Comparison of ENCODE assay signal across 11 mouse cellular contexts in genomic region chr9:106337620-106338019, GRCm38 (mm10). TPM values are rescaled to one million over a fixed set of nuclear protein-coding genes. Genes with fewer than 3 reads are reported as not detected.
DNase-seq lines count a peak whose midpoint lies in the region; ATAC-seq and TF ChIP-seq lines count a peak whose summit lies in the region.
"Had no signal": no experiment of that assay in that cellular context is flagged by ENCODE, and none has a peak within 500 bp of the region (broad histone marks: within the 10 kb centered on the region; RNA-seq: fewer than 3 reads in every experiment).

No protein-coding gene starts in this region.

- no peak overlapping the region for H3K27ac ChIP-seq in kidney, adult 2 months (ENCODE audit: insufficient read depth, low read depth, low read length)
- peak overlapping the region; percentile 80 for H3K27ac ChIP-seq in embryonic facial prominence, embryonic 11.5 days (replicated peaks; ENCODE audit: low read depth, low read length)
- peak overlapping the region; percentile 77 for H3K27ac ChIP-seq in forebrain, postnatal 0 days (ENCODE audit: low read depth, low read length)
- H3K27ac ChIP-seq in midbrain, embryonic 11.5 days (ENCODE audit: low read depth, low read length) = peak overlapping the region; percentile 64; the same call in 1 of the 2 replicates
- H3K27ac ChIP-seq: liver, embryonic 13.5 days had no signal

- H3K4me3 ChIP-seq in kidney, adult 2 months (ENCODE audit: insufficient read depth, low read depth, low read length) = no peak overlapping the region
- no peak overlapping the region for H3K4me3 ChIP-seq in embryonic facial prominence, embryonic 11.5 days (ENCODE audit: low read depth, low read length)
- H3K4me3 ChIP-seq in forebrain, postnatal 0 days (ENCODE audit: low read depth, low read length) = no peak overlapping the region
- no peak overlapping the region for H3K4me3 ChIP-seq in midbrain, embryonic 11.5 days (ENCODE audit: low read depth, low read length)
- H3K4me3 ChIP-seq: erythroblast, embryonic 14.5 days; liver, embryonic 13.5 days had no signal

- H3K4me2 ChIP-seq in embryonic facial prominence, embryonic 11.5 days (ENCODE audit: low read depth, low read length) = no peak overlapping the region
- no peak overlapping the region for H3K4me2 ChIP-seq in forebrain, postnatal 0 days (ENCODE audit: low read depth)
- no peak overlapping the region for H3K4me2 ChIP-seq in midbrain, embryonic 11.5 days
- H3K4me2 ChIP-seq: liver, embryonic 13.5 days had no signal

- peak overlapping the region; percentile 1; the same call in 1 of the 2 replicates for H3K9ac ChIP-seq in embryonic facial prominence, embryonic 11.5 days (replicated peaks; ENCODE audit: low read length)
- no peak overlapping the region for H3K9ac ChIP-seq in forebrain, postnatal 0 days
- peak overlapping the region; percentile 1; the same call in 1 of the 2 replicates for H3K9ac ChIP-seq in midbrain, embryonic 11.5 days (ENCODE audit: low read length)
- H3K9ac ChIP-seq: liver, embryonic 13.5 days had no signal

- TF ChIP-seq POLR2A in kidney, adult 2 months (IDR thresholded peaks at IDR 0.05; ENCODE audit: low read depth, low read length) = no peak

- no peak for ATAC-seq in embryonic facial prominence, embryonic 11.5 days (replicated peaks; ENCODE audit: insufficient number of reproducible peaks, low FRiP score, low TSS enrichment, low read depth)
- peak; percentile 76 for ATAC-seq in forebrain, postnatal 0 days
- no peak for ATAC-seq in midbrain, embryonic 11.5 days (ENCODE audit: low FRiP score)
- no peak for ATAC-seq in granulocyte monocyte progenitor cell, adult 5-6 weeks (replicated peaks; ENCODE audit: poor library complexity, severe bottlenecking)

- no peaks in the 10 kb centered on the region for H3K9me3 ChIP-seq in embryonic facial prominence, embryonic 11.5 days (replicated peaks; ENCODE audit: control insufficient read depth, low read length)
- H3K9me3 ChIP-seq in forebrain, postnatal 0 days (ENCODE audit: low read length) = no peaks in the 10 kb centered on the region
- H3K9me3 ChIP-seq in midbrain, embryonic 11.5 days (ENCODE audit: control insufficient read depth, low read length) = no peaks in the 10 kb centered on the region
- H3K9me3 ChIP-seq: liver, embryonic 13.5 days had no signal

- H3K4me1 ChIP-seq in kidney, adult 2 months (ENCODE audit: control insufficient read depth, insufficient read depth, low read length) = peaks cover 5% of the 10 kb centered on the region; the same call in 1 of the 2 replicates
- peaks cover 24% of the 10 kb centered on the region for H3K4me1 ChIP-seq in embryonic facial prominence, embryonic 11.5 days (ENCODE audit: control insufficient read depth, insufficient read depth, low read length)
- peaks cover 18% of the 10 kb centered on the region; the same call in 1 of the 2 replicates for H3K4me1 ChIP-seq in forebrain, postnatal 0 days (ENCODE audit: insufficient read depth)
- peaks cover 34% of the 10 kb centered on the region for H3K4me1 ChIP-seq in midbrain, embryonic 11.5 days (ENCODE audit: control insufficient read depth, insufficient read depth, low read length)

- no peaks in the 10 kb centered on the region for H3K36me3 ChIP-seq in kidney, adult 2 months (ENCODE audit: control insufficient read depth, insufficient read depth, low read length)
- no peaks in the 10 kb centered on the region for H3K36me3 ChIP-seq in embryonic facial prominence, embryonic 11.5 days (replicated peaks; ENCODE audit: control insufficient read depth, insufficient read depth, low read depth, low read length)
- H3K36me3 ChIP-seq in forebrain, postnatal 0 days (ENCODE audit: insufficient read depth) = no peaks in the 10 kb centered on the region
- no peaks in the 10 kb centered on the region for H3K36me3 ChIP-seq in midbrain, embryonic 11.5 days (ENCODE audit: control insufficient read depth, insufficient read depth, low read length)
- H3K36me3 ChIP-seq: liver, embryonic 13.5 days had no signal

- DNase-seq in kidney, adult 2 months = peak; percentile 26
- no peak for DNase-seq in kidney, adult 18-20 months
- peak; percentile 39 for DNase-seq in embryonic facial prominence, embryonic 11.5 days (ENCODE audit: low spot score)
- peak; percentile 60 for DNase-seq in forebrain, postnatal 0 days
- no peak for DNase-seq in midbrain, embryonic 11.5 days (ENCODE audit: low spot score, missing footprints)
- no peak for DNase-seq in cerebellum, adult 11 months
- no peak for DNase-seq in adrenal gland, postnatal 36 days
- DNase-seq: adrenal gland, adult 2 months; liver, embryonic 13.5 days had no signal

- H3K27me3 ChIP-seq in kidney, adult 2 months (replicated peaks; ENCODE audit: control insufficient read depth, insufficient read depth, low read length) = no peaks in the 10 kb centered on the region
- H3K27me3 ChIP-seq in embryonic facial prominence, embryonic 11.5 days (ENCODE audit: control insufficient read depth, insufficient read depth, low read length) = no peaks in the 10 kb centered on the region
- no peaks in the 10 kb centered on the region for H3K27me3 ChIP-seq in forebrain, postnatal 0 days (ENCODE audit: insufficient read depth, low read length)
- no peaks in the 10 kb centered on the region for H3K27me3 ChIP-seq in midbrain, embryonic 11.5 days (ENCODE audit: control insufficient read depth, insufficient read depth, low read length)
- H3K27me3 ChIP-seq: liver, embryonic 13.5 days had no signal

- no peak for TF ChIP-seq CTCF in kidney, adult 2 months (conservative IDR thresholded peaks at IDR 0.05; ENCODE audit: insufficient read depth, insufficient read length, low read depth, low read length)
- TF ChIP-seq CTCF in forebrain, postnatal 0 days (IDR thresholded peaks at IDR 0.05; ENCODE audit: low read depth) = no peak

- whole genome bisulfite sequencing in kidney, adult 2 months = 69% methylated on average over 9 of the region's 9 CpGs
- WGBS in embryonic facial prominence, embryonic 11.5 days = 56% methylated on average over 9 of the region's 9 CpGs
- 60% methylated on average over 9 of the region's 9 CpGs for WGBS in forebrain, postnatal 0 days
- 80% methylated on average over 9 of the region's 9 CpGs for WGBS in midbrain, embryonic 11.5 days

RNA-seq across cellular contexts. Expression of gene Dusp7, which starts 30.8 kb away (rescaled TPM):
- 38.8 and 44.1 TPM in 2 replicates for polyA plus RNA-seq in kidney, adult 2 months (2012; rRNA removed)
- 52.2 and 55.1 TPM in 2 replicates for polyA plus RNA-seq in embryonic facial prominence, embryonic 11.5 days (2014; fragmentation: Nextera tagmentation; extraction: Ambion mirVana)
- total RNA-seq in forebrain, postnatal 0 days (2014; rRNA removed) = 43.5 and 44.5 TPM in 2 replicates
- polyA plus RNA-seq in forebrain, postnatal 0 days (2015; fragmentation: Nextera tagmentation; extraction: Ambion mirVana) = 16.5 and 16.7 TPM in 2 replicates
- 16.1 and 17.0 TPM in 2 replicates for polyA plus RNA-seq in midbrain, embryonic 11.5 days (2014; fragmentation: Nextera tagmentation; extraction: Ambion mirVana)
- total RNA-seq in granulocyte monocyte progenitor cell, adult 5-6 weeks (2014; fragmentation: Nextera tagmentation) = 44.7 and 46.2 TPM in 2 replicates
- 13.0 and 14.0 TPM in 2 replicates for total RNA-seq in granulocyte monocyte progenitor cell, adult 5-6 weeks (2017)
- total RNA-seq in adrenal gland, postnatal 36 days (2021) = 10 to 100 TPM; 16.4 to 24.1 TPM

RNA-seq across cellular contexts. Expression of gene Poc1a, which starts 56.8 kb away (rescaled TPM):
- polyA plus RNA-seq in kidney, adult 2 months (2012; rRNA removed) = 5.8 and 6.1 TPM in 2 replicates
- polyA plus RNA-seq in embryonic facial prominence, embryonic 11.5 days (2014; fragmentation: Nextera tagmentation; extraction: Ambion mirVana) = 29.7 and 34.2 TPM in 2 replicates
- total RNA-seq in forebrain, postnatal 0 days (2014; rRNA removed) = 5.8 and 7.6 TPM in 2 replicates
- polyA plus RNA-seq in forebrain, postnatal 0 days (2015; fragmentation: Nextera tagmentation; extraction: Ambion mirVana) = 12.0 and 14.3 TPM in 2 replicates
- polyA plus RNA-seq in midbrain, embryonic 11.5 days (2014; fragmentation: Nextera tagmentation; extraction: Ambion mirVana) = 29.4 and 30.9 TPM in 2 replicates
- 42.4 and 49.8 TPM in 2 replicates for total RNA-seq in granulocyte monocyte progenitor cell, adult 5-6 weeks (2014; fragmentation: Nextera tagmentation)
- 20.4 and 30.3 TPM in 2 replicates for total RNA-seq in granulocyte monocyte progenitor cell, adult 5-6 weeks (2017)
- 1 to 10 TPM; 3.6 to 5.6 TPM for total RNA-seq in adrenal gland, postnatal 36 days (2021)

Comparison
In these comparisons a context has a peak if more than half of its experiments do, and no peak if none do; other contexts are left out.
1. DNase-seq: peak in kidney, adult 2 months (single experiment), embryonic facial prominence, embryonic 11.5 days (single experiment) and forebrain, postnatal 0 days (single experiment); none in kidney, adult 18-20 months (single experiment), midbrain, embryonic 11.5 days (single experiment), cerebellum, adult 11 months (single experiment) and adrenal gland, postnatal 36 days (0 of 2).